Mouse (Mus musculus) CH12.LX (cell line): ENCODE data around the gene Nrp2. TPM values are rescaled to one million over a fixed set of nuclear protein-coding genes. Genes with fewer than 3 reads are reported as not detected.
A peak's percentile ranks its signal among the peaks of the same experiment; 100 is the strongest.

ENCODE experiments used
- DNase-seq: peaks from one replicate; pipeline ENCODE4 v3.0.0-alpha.2; 2013; ENCODE audit errors: extremely low read depth
- H3K27ac ChIP-seq: 2 replicates; pipeline ENCODE4 v1.5.1; 2012; ENCODE audit warnings: low read depth, mild to moderate bottlenecking, control low read depth, moderate library complexity; ENCODE audit not compliant: insufficient read depth
- H3K27me3 ChIP-seq: replicated peaks from 2 replicates; pipeline ENCODE3; 2012; ENCODE audit warnings: inconsistent platforms
- H3K36me3 ChIP-seq, 2 experiments: replicated peaks in 1 of 2; 2 replicates each; pipeline versions ENCODE3 to v1.6.1; 2012; ENCODE audit warnings: inconsistent platforms in 1 of 2, low read length in 1 of 2, mild to moderate bottlenecking in 1 of 2, mixed read lengths in 1 of 2, moderate library complexity in 1 of 2; ENCODE audit not compliant: control insufficient read depth in 1 of 2, insufficient read depth in 1 of 2
- H3K4me1 ChIP-seq, 2 experiments: 2 replicates each; pipeline ENCODE4 v1.6.1; 2012; ENCODE audit warnings: inconsistent platforms in 1 of 2, moderate library complexity in 1 of 2; ENCODE audit not compliant: insufficient read depth in 2 of 2, control insufficient read depth in 1 of 2
- H3K4me2 ChIP-seq: 2 replicates; pipeline ENCODE4 v1.6.1; 2012; ENCODE audit warnings: low read depth, mild to moderate bottlenecking, control low read depth; ENCODE audit not compliant: poor library complexity, insufficient read depth, severe bottlenecking
- H3K4me3 ChIP-seq, 3 experiments: fragments of 150-350 bp in 1 of 3; sonication (generic) in 1 of 3; replicated peaks in 1 of 3; 2 replicates each; pipeline versions ENCODE3 to v1.5.1; 2011 to 2012; ENCODE audit warnings: low read depth in 2 of 3, low read length in 2 of 3, mild to moderate bottlenecking in 2 of 3, moderate library complexity in 2 of 3, control low read depth in 1 of 3, improper control_type of control experiment in 1 of 3, inconsistent platforms in 1 of 3, mixed read lengths in 1 of 3; ENCODE audit not compliant: poor library complexity in 1 of 3
- H3K79me2 ChIP-seq: replicated peaks from 2 replicates; pipeline ENCODE4 v1.6.1; 2012; ENCODE audit warnings: mild to moderate bottlenecking, moderate library complexity; ENCODE audit not compliant: control insufficient read depth, poor library complexity, insufficient read depth, severe bottlenecking; ENCODE audit errors: extremely low read depth
- H3K9ac ChIP-seq: 2 replicates; pipeline ENCODE4 v1.6.1; 2012; ENCODE audit warnings: low read depth, mild to moderate bottlenecking, control low read depth, moderate library complexity; ENCODE audit not compliant: insufficient read depth
- H3K9me3 ChIP-seq: replicated peaks from 2 replicates; pipeline ENCODE3; 2012; ENCODE audit warnings: low read length, inconsistent platforms, mixed read lengths
- BHLHE40 ChIP-seq: IDR thresholded peaks from 2 replicates; pipeline ENCODE4 v1.6.1; 2011; ENCODE audit warnings: mild to moderate bottlenecking, low read depth, low read length, improper control_type of control experiment
- CHD2 ChIP-seq: IDR thresholded peaks from 2 replicates; pipeline ENCODE4 v1.6.1; 2011; ENCODE audit warnings: low read length, improper control_type of control experiment
- CTCF ChIP-seq, 2 experiments: IDR thresholded peaks in 1 of 2; conservative IDR thresholded peaks in 1 of 2; 2 replicates each; pipeline ENCODE4 v1.5.1; 2011 to 2012; ENCODE audit warnings: low read depth in 2 of 2, low read length in 2 of 2, improper control_type of control experiment in 1 of 2, inconsistent platforms in 1 of 2, mild to moderate bottlenecking in 1 of 2, moderate library complexity in 1 of 2
- ELF1 ChIP-seq: IDR thresholded peaks from 2 replicates; pipeline ENCODE4 v1.6.1; 2014; ENCODE audit warnings: low read depth, mild to moderate bottlenecking, inconsistent platforms, low read length, improper control_type of control experiment
- GABPA ChIP-seq: IDR thresholded peaks from 2 replicates; pipeline ENCODE4 v1.6.1; 2012; ENCODE audit warnings: low read depth, low read length, improper control_type of control experiment, inconsistent platforms; ENCODE audit not compliant: insufficient replicate concordance
- JUN ChIP-seq: IDR thresholded peaks from 2 replicates; pipeline ENCODE4 v1.6.1; 2011; ENCODE audit warnings: low read depth, mild to moderate bottlenecking, low read length, improper control_type of control experiment, moderate library complexity; ENCODE audit not compliant: insufficient read depth
- MAFK ChIP-seq: IDR thresholded peaks from 2 replicates; pipeline ENCODE4 v1.6.1; 2011; ENCODE audit warnings: low read length, improper control_type of control experiment; ENCODE audit not compliant: insufficient replicate concordance
- MAX ChIP-seq: IDR thresholded peaks from 2 replicates; pipeline ENCODE4 v1.6.1; 2011; ENCODE audit warnings: low read length, improper control_type of control experiment
- MAZ ChIP-seq: IDR thresholded peaks from 2 replicates; pipeline ENCODE4 v1.6.1; 2012; ENCODE audit warnings: low read depth, mild to moderate bottlenecking, inconsistent platforms, low read length, improper control_type of control experiment, moderate library complexity
- MEF2A ChIP-seq: IDR thresholded peaks from 2 replicates; pipeline ENCODE4 v1.6.1; 2014; ENCODE audit warnings: low read depth, mild to moderate bottlenecking, inconsistent platforms, low read length, improper control_type of control experiment, borderline replicate concordance
- NELFE ChIP-seq: IDR thresholded peaks from 2 replicates; pipeline ENCODE4 v1.6.1; 2011; ENCODE audit warnings: low read depth, low read length, improper control_type of control experiment
- NRF1 ChIP-seq: IDR thresholded peaks from 2 replicates; pipeline ENCODE4 v1.6.1; 2014; ENCODE audit warnings: low read depth, mild to moderate bottlenecking, inconsistent platforms, low read length, improper control_type of control experiment, moderate library complexity
- PAX5 ChIP-seq: IDR thresholded peaks from 2 replicates; pipeline ENCODE4 v1.6.1; 2012; ENCODE audit warnings: low read length, inconsistent platforms, mixed read lengths
- POLR2AphosphoS2 ChIP-seq: IDR thresholded peaks from 2 replicates; pipeline ENCODE4 v1.6.1; 2011; ENCODE audit warnings: low read depth, low read length, improper control_type of control experiment
- RAD21 ChIP-seq: IDR thresholded peaks from 2 replicates; pipeline ENCODE4 v1.6.1; 2011; ENCODE audit warnings: low read depth, mild to moderate bottlenecking, low read length, improper control_type of control experiment, moderate library complexity
- RCOR1 ChIP-seq: conservative IDR thresholded peaks from 2 replicates; pipeline ENCODE4 v1.6.1; 2012; ENCODE audit warnings: low read depth, mild to moderate bottlenecking, inconsistent platforms, low read length, improper control_type of control experiment
- SIN3A ChIP-seq: IDR thresholded peaks from 2 replicates; pipeline ENCODE4 v1.6.1; 2012; ENCODE audit warnings: low read length, improper control_type of control experiment, inconsistent platforms
- SMC3 ChIP-seq: IDR thresholded peaks from 2 replicates; pipeline ENCODE4 v1.6.1; 2011; ENCODE audit warnings: low read depth, low read length, improper control_type of control experiment
- TBP ChIP-seq: conservative IDR thresholded peaks from 2 replicates; pipeline ENCODE4 v1.6.1; 2011; ENCODE audit warnings: low read depth, low read length, improper control_type of control experiment
- USF1 ChIP-seq: IDR thresholded peaks from 2 replicates; pipeline ENCODE4 v1.6.1; 2014; ENCODE audit warnings: low read depth, mild to moderate bottlenecking, inconsistent platforms, low read length, improper control_type of control experiment
- USF2 ChIP-seq: conservative IDR thresholded peaks from 2 replicates; pipeline ENCODE4 v1.6.1; 2011; ENCODE audit warnings: low read depth, low read length, improper control_type of control experiment
- ZC3H11A ChIP-seq: IDR thresholded peaks from 2 replicates; pipeline ENCODE4 v1.6.1; 2012; ENCODE audit warnings: low read depth, mild to moderate bottlenecking, inconsistent platforms, low read length, improper control_type of control experiment
- ZMIZ1 ChIP-seq: IDR thresholded peaks from 2 replicates; pipeline ENCODE4 v1.6.1; 2012; ENCODE audit warnings: low read depth, mild to moderate bottlenecking, inconsistent platforms, low read length, improper control_type of control experiment
- ZNF384 ChIP-seq: IDR thresholded peaks from 2 replicates; pipeline ENCODE4 v1.6.1; 2012; ENCODE audit warnings: low read depth, low read length, improper control_type of control experiment, inconsistent platforms
- dilution Hi-C: fragments of 300-500 bp; cut with MboI; formaldehyde crosslinking; loops from 2 replicates; pipeline ENCODE4 v1.14.3; 2020; ENCODE audit warnings: low sequenced_read_pairs; ENCODE audit not compliant: extremely low pct_unique_long_range_greater_than_20kb, extremely low pct_ligation_motif_present
- in situ Hi-C: fragments of 300-500 bp; cut with MboI; formaldehyde crosslinking; loops from 3 replicates; pipeline ENCODE4 v1.14.3; 2019; ENCODE audit warnings: low sequenced_read_pairs, low pct_ligation_motif_present, low pct_unique_long_range_greater_than_20kb, mixed read lengths
- polyA plus RNA-seq: library from polyadenylated mRNA; unstranded; fragments of >175 nt; gene quantifications from 2 replicates; pipeline ENCODE4 v1.2.1, GENCODE M21; 2012; ENCODE audit warnings: low read depth; ENCODE audit not compliant: insufficient read length
- total RNA-seq, 2 experiments: library from RNA; depleted of rRNA; stranded (reverse); fragments of 300-350 nt in 1 of 2; fragments of >200 nt in 1 of 2; gene quantifications; 2 replicates each; pipeline ENCODE4 v1.2.3; 2012 to 2014

Gene Nrp2
- total and polyA plus RNA-seq, 3 experiments = 16.4 to 24.4 (median 17.3) TPM

GRCm38 (mm10) chr1:62696312-62696982 lies 6.6 kb upstream of the Nrp2 start:
- Histone ChIP-seq H3K9me3 (no peaks in the 10 kb centered on the region), H3K27ac (no peak overlapping the region), H3K27me3 (no peaks in the 10 kb centered on the region), H3K4me2 (peak overlapping the region; percentile 50), H3K4me3 (peak overlapping the region in 1 of 3 experiments; percentile 29), H3K79me2 (no peaks in the 10 kb centered on the region), H3K9ac (no peak overlapping the region), H3K4me1 (peaks cover 5 to 12% of the 10 kb centered on the region in 2 experiments), H3K36me3 (no peaks in the 10 kb centered on the region)
- TF ChIP-seq USF1 (no peak), MAFK (no peak), RAD21 (no peak), POLR2AphosphoS2 (no peak), TBP (no peak), MEF2A (no peak), ELF1 (no peak), ZMIZ1 (no peak), SIN3A (no peak), MAZ (no peak), USF2 (no peak)
- in situ Hi-C loops = no loop called here
- no peak for DNase-seq
- dilution Hi-C loops = no loop called here

GRCm38 (mm10) chr1:62696983-62697341 lies 6.1 kb upstream of the Nrp2 start:
- H3K4me2 ChIP-seq = peak overlapping the region; percentile 50
- H3K9ac ChIP-seq = no peak overlapping the region
- TF ChIP-seq MAX (no peak), GABPA (no peak), NELFE (no peak), MAFK (no peak), ZNF384 (no peak), SMC3 (peak; percentile 63), JUN (no peak), NRF1 (no peak), CHD2 (no peak), RCOR1 (no peak), RAD21 (peak; percentile 73), SIN3A (no peak), ZC3H11A (no peak; the same call in 1 of the 2 replicates), BHLHE40 (no peak), PAX5 (no peak), POLR2AphosphoS2 (no peak), CTCF (conservative IDR thresholded peaks at IDR 0.05 in 1 of 2, IDR thresholded peaks at IDR 0.05 in 1 of 2; ENCODE audit: low read depth in 2 of 2, low read length in 2 of 2) (peak; percentile 19 to 69; a peak in 2 of 4 replicates)
- TF ChIP-seq, all 38 proteins: peak for 3
- Histone ChIP-seq H3K36me3 (no peaks in the 10 kb centered on the region), H3K79me2 (no peaks in the 10 kb centered on the region), H3K9me3 (no peaks in the 10 kb centered on the region), H3K27me3 (no peaks in the 10 kb centered on the region), H3K27ac (no peak overlapping the region), H3K4me1 (peaks cover 5 to 17% of the 10 kb centered on the region in 2 experiments), H3K4me3 (peak overlapping the region in 1 of 3 experiments; percentile 29)
- dilution Hi-C loops = no loop called here
- in situ Hi-C loops = no loop called here
- no peak for DNase-seq
